Mouse (Mus musculus) G1E (cell line): Measurements from ENCODE around the gene Lhfpl2.

Source experiments
- CTCF ChIP-seq: IDR thresholded peaks from 2 replicates; pipeline ENCODE4 v1.5.1; 2012; ENCODE audit warnings: low read depth, low read length, inconsistent platforms, mixed read lengths
- GATA1 ChIP-seq: IDR thresholded peaks from 2 replicates; pipeline ENCODE4 v1.6.1; 2012; ENCODE audit warnings: borderline replicate concordance, low read length, inconsistent platforms, mixed read lengths
- GATA2 ChIP-seq: IDR thresholded peaks from 2 replicates; pipeline ENCODE4 v1.6.1; 2012; ENCODE audit warnings: low read depth, low read length, inconsistent platforms, borderline replicate concordance

GRCm38 (mm10) chr13:94177148-94177547 lies 119.6 kb downstream of the Lhfpl2 start:
- 0 out of 2 replicates have a peak, but pooled peaks have one; percentile 13 for TF ChIP-seq CTCF
- no peak for TF ChIP-seq GATA1
- TF ChIP-seq GATA2: no peak
